Mouse (Mus musculus) adrenal gland, adult 2 months (tissue): ENCODE results near the gene Fubp3. TPM values are rescaled to one million over a fixed set of nuclear protein-coding genes. Genes with fewer than 3 reads are reported as not detected.

Source experiments
- DNase-seq: peaks from one replicate; pipeline ENCODE4 v3.0.0; 2021
- polyA plus RNA-seq: library from polyadenylated mRNA; depleted of rRNA; stranded (reverse); fragments of >200 nt; gene quantifications from 2 replicates; pipeline ENCODE4 v1.2.3, GENCODE M21; 2012
- total RNA-seq, 2 experiments: library from RNA; stranded (reverse); gene quantifications; 2 replicates each; pipeline ENCODE4 v1.2.3; 2021

Gene Fubp3
- total and polyA plus RNA-seq, 3 experiments: 43.9 to 67.3 (median 55.6) TPM

DNA sequence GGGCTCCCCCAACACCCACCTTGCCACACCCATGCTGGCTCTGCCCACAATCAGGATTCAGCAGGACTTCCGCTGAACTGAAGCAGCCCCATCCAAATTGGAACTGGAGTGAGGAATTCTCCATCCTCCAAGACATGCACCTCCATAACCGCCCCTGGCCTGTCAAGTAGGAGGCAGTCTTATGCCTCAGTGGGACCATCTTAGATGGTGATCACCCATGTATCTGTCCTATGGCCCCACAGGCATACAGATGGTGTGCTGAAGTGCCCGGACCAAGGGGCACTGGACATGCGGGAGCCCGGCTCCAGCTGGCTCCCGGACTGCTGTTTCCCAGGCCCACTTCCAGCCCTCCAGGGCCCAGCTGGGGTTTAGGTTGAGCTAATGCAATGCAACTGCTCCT is 46.8 kb downstream of the Fubp3 start:
- DNase-seq: no peak

DNA sequence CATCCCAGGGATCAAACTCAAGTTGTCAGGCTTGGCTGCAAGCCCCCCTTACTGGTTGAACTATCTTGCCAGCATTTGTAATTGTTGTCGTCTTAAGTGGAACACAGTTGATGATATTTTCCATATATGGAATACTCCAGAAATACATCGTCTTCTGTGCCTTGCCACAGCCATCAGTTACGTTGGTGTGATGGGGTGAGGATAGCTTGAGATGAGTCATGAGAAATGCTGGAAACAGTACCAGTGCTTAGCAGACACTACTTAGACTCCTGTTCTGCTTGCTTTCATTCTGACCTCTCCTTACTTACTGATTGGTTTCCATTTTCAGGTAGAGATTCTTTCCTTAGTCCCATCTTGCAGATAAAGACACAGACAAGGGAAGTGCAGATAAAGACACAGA is 61.1 kb downstream of the Fubp3 start:
- no peak for DNase-seq

DNA sequence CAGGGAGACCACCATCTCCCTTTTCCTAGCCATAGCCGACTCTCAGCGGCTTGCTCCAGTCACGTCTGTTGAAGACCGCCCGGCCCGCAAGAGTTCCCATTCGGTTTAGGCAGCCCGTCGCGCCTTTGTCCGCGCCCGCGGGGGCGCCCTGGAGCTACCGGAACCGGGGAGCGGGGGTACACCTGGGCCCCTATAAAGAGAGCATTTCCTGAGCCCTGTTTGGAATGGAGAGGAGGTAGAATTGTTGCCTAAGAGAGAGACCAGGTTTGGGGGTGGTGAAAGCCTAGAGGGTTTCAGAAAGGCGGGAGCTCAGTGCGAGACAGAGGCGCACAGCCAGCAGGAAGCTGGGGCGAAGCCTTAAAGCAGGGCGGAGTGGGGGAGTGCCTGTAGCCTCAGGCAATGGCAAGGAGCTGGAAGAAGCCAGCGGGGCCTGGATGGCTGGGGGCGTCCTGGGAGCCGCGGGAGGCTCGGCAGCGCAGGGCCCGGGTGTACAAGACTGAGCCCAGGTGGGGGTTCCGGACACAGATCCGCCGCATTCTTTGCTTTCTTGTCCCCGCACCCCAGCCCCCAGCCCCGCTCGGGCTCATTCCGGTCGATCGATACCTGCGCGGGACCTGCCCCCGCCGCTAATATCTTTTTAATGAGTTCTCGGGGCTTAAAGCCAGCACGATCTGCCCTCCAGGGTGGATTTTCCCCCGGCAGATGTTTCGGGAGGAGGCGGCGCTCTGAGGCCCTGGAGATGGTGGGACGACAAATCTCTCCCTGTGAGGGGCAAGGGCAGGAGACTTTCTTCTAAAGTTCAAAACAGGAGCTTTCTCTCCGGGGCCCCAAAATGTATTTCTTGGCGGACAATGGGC is 63.1 kb downstream of the Fubp3 start:
- DNase-seq: no peak

DNA sequence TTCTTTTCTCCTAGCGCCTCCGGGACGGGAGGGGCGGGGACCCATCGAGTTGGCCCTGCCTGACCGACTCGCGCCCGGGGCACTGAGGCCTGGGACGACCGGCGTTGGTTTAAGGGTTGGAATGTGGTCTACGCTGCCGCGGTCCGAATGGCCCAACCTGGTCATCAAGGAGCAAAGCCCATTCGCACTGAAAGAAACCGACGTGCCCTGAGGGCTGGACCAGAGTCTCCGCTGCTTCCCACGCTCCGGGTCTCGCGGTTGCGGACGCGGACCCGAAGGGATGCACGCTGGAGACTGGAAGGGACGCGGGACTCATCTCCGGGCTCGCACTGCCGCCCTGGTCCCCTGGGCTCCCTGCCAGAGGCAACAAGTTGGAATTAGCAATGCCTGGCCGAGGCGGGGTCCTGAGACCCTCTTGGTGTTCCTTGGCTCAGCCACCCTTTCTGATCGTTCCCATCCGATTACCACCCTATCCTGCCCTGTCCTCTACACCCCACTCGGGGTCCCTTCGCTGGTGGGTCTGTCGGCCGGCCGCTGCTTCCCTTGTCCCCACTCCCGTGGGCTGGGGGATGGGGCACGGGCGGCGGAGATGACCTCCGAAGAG is 63.8 kb downstream of the Fubp3 start:
- DNase-seq: no peak

DNA sequence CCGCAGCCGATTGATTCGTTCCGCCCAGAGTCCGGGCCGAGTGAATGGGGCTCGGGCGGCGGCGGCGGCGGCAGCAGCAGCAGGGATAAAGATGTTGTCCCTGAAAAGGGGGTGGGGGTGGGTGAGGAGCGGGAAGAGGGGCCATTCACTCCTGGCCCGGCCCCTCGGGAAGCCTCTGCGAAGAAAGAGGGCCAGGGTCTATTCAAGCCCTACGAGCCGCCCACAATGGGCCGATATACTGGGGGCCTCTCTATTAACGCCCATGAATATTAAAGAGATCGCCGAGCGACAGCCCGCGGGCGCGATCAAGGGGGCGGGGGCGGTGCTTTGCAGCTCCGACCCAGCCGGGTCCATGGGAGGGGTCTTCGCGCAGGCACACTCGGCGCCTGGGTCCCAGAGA is 64.3 kb downstream of the Fubp3 start:
- DNase-seq: no peak

DNA sequence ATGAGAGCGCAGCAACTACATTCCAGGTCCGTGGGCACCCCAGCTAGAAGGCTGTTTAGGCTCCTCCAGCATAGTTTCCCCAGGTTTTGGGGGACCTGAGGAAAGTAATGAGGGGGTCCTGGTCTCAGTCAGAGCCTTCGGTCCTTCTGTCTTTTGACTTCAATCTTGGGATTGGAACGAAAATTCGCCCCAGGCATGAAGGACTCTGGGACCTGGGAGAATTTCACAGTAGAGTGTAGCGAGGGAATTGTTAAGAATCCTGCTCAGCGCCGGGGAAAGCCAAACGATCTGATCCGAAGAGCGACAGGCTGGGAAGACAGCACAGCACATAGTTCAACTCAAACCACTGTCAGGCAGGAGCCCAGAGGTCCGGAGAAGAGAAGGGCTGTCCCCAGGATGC is 64.9 kb downstream of the Fubp3 start:
- no peak for DNase-seq

DNA sequence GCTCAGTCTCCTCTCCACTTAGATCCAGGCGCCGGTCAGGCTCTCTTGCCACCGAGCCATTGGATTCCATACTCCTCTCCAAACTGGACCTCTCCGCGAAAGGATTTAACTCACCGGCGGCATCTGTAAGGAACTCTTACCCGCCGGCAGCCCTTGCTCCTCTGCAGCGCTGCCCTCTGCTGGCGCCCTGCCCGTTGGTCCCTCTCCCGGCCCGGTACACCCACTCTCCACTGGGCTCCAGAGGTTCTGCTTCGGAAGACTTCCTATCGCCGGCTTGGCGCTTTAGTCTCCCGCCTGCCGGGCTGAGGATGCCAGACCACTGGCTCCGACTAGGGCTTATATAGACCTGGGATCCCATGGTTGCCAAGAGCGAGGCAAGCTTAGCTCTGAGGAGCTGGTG is 65.4 kb downstream of the Fubp3 start:
- peak; percentile 62 for DNase-seq

DNA sequence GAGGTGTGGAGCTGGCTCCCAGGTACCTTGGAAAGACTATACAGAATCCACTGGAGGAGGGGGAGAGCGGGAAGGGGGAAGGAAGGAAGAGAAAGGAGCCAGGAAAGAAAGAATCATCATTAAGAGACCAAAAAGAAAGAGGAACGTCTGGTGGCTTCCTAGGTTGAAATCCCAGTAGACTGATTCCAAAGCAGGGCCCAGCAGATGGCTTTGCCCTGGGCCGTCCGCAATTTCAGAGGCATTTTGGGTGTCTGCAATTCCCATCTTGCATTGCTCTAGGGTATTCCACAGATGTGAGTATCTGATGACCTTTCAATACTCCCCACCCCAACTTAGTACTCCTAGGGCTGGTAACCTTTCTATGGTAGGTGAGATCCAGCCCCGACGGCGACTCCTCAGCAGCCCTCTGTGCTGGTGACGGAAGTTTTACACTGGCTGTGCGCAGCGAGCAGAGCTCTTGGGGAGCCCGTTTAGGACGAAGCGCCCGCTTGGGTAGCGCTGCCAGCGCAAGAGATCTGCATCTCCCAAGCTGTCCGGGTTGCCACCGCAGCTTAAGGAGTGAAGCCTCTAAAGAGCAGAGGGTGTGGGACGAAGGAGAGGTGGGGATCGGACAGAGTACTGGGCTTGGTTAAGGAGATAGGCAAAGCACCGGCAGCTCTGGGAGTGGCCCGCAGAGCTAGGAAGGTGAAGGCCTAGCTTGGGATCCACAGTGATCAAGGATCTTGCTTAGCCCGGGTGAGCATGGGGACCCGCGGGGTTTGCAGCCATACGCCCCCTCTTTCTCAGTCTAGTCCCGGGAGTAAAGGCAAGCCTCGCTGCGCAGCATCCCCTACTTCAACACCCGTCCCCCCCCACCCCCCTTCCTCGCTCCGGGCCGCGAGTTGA is 66.4 kb downstream of the Fubp3 start:
- no peak for DNase-seq

DNA sequence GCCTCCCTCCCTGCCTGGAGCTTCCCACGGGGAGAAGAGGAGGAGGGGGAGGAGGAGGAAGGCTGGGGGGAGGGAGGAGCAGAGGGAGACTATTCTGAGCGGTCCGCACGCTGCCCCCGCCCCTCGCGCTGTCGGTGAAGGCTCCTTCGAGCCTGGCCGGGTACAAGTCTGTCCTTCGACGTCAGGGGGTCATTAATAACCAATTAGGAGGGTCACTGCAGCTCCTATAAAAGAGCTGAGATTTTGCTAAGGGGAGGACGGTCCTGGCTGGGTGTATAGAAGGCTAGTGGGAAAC is 67.0 kb downstream of the Fubp3 start:
- DNase-seq: no peak

DNA sequence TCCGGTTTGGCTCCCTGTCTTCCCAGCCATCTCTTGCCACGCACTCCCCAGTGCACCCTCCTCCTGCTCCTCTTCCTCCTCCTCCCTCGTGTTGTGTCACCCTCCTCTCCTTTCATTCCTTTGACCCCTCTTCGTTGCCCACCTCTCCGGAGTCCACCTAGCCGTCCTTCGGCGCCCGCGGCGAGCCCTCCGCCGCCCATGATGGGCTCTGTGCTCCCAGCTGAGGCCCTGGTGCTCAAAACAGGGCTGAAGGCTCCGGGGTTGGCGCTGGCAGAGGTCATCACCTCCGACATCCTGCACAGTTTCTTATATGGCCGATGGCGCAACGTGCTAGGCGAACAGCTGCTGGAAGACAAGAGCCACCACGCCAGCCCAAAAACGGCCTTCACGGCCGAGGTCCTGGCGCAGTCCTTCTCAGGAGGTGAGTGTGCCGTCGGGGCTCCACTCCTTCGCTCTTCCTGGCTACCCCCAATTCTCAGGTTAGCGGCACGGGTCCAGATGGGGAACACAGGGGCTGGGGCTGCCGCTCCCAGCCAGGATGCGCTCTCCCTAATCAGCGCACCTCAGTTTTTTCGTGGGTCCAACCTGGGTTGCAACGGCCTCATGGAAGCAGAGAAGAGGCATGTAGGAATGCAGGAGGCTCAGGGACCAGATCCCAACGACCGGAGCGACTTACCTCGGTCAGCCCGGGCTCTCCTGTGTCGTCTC is 67.6 kb downstream of the Fubp3 start, which contains the start of gene Prdm12:
Prdm12 (plus strand) TSS at position 137 of the 708 bp plus-strand sequence.
- no peak for DNase-seq

DNA sequence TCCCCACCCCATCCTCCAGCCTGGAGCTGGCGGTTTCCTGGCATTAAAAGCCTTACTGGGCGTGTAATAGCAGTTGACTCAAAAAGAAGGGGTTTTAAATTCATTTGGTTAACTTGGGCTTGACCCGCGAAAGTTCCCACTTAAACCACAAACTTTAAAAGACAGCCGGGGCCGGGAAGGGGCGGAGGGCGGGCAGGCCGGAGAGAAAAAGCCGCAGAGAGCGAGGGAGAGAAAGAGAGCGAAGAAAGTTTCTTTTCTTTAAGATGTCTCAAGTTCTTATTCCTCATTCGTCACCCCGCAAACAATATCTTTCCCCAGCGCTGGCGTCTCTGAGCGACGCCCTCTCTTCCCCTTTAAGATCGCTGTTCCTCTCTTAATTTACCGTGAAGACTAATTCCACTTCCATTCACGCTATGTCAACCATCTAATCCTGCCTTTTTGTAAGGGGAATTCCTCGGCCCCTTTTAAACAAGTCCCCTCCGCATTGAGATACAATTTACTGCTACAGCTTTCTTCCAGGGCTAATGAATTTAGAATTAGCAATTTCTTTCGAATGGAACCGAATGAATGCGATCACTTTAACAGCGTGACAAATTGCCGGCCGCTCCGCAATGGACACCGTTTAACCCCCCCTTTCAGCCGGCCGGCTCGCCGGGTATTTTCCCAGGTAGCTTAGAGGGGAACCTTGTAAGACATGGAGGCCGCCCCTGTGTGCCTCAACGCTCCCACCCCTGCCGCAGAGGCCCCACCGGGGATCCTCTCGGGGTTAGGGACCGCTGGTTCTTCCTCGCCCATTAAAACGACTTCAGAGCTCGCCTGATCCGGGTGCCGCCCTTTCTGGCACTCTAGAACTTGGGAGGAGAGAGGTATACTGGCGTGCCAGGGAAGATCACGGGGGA is 68.4 kb downstream of the Fubp3 start:
- peak; percentile 22 for DNase-seq

DNA sequence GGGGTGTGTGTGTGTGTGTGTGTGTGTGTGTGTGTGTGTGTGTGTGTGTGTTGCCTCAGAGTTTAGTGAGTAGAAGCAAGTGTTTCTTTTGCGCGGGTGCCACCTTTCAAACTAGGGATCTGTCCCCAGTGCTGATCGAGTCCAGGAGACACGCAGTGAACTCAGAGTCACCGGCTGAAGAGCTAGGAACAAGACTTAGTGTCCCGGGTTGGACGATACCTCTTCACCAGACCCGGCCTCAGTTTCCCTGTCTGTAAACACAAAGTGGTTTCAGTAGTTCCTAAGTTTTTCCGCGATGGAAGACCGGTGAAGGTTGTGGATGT is 69.0 kb downstream of the Fubp3 start:
- no peak for DNase-seq

DNA sequence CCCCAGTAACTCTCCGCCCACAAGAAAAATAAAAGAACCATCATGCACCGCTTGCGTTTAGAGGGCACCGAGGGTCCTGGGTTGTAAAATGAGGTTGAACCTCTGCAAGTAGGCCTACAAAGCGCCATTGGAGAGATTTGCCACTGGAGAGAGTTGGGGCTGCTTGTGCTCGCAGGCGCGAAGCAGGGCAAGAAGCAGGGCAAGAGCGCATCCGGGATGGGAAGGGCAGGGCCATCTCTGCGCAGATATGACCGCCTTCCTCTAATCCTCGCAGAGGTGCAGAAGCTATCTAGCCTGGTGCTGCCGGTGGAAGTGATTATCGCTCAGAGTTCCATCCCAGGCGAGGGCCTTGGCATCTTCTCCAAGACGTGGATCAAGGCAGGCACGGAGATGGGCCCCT is 69.5 kb downstream of the Fubp3 start:
- DNase-seq: no peak

DNA sequence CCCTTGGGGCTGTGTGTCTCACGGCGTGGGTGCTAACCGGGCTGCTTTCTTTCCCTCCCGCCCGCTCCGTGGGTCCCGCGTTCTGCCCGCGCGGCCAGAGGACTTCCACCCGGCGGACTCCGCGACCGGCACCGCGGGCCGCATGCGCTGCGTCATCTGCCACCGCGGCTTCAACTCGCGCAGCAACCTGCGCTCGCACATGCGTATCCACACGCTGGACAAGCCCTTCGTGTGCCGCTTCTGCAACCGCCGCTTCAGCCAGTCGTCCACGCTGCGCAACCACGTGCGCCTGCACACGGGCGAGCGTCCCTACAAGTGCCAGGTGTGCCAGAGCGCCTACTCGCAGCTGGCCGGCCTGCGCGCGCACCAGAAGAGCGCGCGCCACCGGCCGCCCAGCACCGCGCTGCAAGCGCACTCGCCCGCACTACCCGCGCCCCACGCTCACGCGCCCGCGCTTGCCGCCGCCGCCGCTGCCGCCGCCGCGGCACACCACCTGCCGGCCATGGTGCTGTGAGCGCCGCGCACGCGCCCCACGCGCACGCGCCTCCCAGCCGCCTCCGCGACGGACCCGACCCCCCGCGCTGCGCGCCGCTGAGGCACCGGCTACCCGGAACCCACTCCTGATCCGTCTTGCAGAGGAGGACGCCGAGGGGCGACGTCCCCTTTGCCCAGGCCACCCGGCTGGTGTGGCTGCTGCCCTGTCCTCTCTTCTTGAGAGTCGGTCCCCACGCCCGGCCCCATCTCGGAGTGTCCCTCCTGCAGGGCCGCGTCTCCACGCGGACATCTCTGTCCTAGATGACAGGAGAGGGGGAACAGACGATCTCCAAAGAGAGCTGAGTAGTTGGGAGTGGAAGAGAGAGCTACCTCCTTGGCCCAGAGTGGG is 81.8 kb downstream of the Fubp3 start:
- peak; percentile 57 for DNase-seq

DNA sequence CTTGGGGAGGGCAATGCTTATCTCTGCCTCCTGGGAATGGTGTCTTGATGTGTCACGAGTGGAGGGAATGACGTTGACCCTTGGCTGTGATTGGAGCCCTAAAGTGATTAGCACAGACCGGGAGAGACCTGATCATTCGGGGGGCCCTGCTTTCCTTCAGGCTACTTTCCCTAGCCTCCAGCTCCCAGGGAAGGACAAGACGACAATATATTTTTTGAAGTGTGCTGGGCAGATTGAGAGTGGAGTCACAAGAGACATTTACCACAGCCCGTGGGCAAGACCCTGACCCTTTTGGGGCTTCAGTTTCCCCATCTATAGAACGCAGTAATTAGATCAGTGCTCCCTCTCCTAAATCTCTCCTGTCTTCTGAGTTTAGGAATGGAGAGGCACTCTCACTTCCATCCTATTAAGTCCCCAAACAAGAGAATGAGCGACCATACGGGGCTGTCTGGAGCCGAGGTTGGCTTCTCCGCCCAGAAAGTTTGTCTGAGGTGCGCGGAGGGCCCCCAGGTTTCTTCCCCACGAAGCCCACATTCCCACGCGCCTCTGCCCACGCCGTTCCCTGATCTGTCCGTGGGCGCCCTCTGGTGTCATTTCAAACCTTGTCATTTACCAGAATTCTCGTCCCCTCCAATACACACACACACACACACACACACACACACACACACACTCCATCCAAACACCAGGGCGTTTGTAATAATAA is 82.6 kb downstream of the Fubp3 start:
- DNase-seq: peak; percentile 56

DNA sequence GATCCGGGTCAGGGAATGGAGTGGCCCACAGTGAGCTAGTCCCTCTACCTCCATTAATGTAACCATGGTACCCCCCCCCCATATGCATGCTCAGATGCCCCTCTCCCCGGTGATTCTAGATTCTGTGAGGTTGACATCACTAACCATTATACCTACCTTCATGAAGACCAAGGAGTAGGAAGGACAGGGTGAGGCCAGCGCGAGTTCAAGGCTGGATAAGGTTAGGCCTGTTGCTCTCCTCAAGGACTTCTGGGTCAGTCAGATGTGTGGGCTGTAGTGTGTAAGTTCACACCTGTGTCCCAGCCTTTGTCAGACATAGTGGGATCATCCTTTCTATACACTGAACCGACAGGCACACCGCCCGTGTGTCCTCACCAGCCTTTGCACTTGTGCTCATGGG is 83.9 kb downstream of the Fubp3 start:
- DNase-seq: no peak

DNA sequence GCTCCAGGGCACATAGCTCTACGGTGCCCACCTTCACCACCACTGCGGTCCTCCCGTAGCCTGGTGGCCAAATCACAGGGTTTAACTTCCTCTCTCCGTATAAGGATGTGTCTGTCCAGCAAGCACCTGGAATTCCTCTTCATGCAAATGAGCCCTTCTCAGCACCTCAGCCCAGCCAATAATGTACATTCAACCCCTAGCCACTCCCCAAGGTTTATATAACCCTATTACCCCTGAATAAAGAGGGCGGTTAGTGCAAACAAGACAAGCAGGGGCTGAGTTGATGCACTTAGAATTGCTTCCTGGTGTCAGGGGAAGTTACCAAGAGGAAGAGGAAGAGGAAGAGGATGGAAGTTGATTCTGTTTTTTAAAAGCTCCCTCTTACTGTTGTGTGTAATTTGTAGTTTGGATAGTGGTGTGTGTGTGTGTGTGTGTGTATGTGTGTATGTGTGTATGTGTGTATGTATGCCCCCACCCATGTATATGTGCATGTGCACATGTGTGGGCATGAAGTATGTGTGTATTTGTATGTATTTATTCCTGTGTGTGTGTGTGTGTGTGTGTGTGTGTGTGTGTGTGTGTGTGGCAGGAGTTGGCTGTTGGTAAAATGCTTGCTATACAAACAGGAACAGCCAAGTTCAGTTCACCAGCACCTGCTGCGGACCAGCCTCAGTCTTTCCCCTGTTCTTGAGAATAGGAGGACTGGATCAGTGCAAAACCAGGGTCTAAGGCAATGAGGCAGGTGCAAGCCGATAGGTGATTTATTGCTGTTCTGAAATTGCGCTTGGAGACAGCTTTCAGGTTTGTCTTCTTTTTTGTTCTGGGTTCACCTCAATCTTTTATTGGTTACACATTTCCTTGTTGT is 90.7 kb downstream of the Fubp3 start:
- DNase-seq: no peak

DNA sequence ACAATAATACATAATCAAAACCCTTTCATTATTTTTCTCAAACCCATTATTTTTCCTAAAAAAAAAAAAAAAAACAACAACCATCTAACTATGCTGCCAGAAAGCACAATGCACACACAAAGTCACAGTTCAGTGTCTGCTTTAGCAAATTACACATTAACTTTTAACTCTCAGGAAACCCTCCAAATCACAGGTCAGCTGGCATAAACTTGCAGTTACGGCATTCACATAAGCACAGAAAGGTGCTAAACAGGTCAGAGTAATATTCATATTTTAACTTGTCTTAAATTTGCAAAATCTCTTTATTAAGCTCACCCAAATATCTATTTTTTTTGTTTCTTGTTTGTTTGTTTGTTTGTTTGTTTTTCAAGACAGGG is 91.3 kb downstream of the Fubp3 start:
- no peak for DNase-seq
